Mouse (Mus musculus) frontal cortex, postnatal 10 days (tissue): Measurements from ENCODE around the gene Rad23a.

ENCODE experiments used
- DNase-seq, 2 experiments: peaks; one replicate each; pipeline ENCODE4 v3.0.0; 2022; ENCODE audit warnings: low spot score in 2 of 2, mixed read lengths in 1 of 2

Rad23a gene

DNA sequence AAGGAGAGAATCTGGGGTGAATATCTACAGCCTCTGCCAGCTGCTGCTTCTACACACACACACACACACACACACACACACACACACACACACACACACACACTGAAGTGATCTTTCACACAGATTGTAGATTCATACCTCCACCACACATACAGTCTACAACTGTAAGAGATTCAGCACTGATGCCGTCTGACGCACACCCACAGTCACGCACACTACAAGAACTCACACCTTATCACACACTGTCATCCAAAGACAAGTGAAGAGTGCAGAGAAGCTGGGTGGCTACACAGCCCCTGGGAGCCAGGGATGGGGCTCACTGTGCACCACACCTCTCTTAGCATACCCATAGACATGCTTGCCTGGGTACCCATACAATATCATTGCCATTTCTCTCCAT is 26.6 kb downstream of the Rad23a start:
- DNase-seq = no peak

DNA sequence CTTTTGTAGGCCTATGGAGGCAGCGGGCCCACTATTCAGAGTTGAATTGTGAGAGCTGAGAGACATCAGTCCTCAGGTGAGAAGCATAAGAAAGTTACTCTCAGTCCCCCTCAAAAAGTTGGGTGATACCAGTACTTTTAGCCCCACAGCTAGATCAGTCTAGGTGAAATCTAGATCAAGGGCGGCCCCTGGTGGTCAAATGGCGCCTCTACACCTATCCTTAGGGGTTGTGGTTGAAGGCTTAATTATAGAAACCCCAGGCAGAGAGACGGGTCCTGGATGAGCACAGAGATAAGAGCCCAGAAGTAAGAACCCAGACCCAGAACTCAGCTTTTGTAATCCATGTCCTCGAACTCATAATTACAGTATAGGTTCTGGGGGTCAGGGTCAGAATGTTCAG is 27.4 kb downstream of the Rad23a start:
- DNase-seq = peak in 1 of 2 experiments; percentile 83

DNA sequence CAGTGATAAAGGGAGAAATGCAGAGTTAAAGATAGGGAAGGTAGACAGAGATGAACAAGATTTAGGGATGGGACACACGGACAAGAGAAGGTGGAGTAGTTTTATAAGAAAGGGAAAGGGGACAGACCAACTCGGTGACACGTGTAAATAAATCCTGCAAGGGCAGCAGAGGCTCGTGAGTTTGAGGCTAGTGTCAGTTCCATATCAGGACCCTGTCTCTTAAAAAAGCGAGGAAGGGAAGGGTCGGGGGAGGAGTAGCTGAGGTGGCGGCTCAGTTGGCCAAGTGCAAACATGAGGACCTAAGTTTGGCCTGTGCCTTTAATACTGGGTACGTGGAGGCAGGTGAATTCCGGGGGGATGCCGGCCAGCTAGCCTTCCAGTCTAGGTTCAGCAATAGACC is 29.2 kb downstream of the Rad23a start:
- no peak for DNase-seq

DNA sequence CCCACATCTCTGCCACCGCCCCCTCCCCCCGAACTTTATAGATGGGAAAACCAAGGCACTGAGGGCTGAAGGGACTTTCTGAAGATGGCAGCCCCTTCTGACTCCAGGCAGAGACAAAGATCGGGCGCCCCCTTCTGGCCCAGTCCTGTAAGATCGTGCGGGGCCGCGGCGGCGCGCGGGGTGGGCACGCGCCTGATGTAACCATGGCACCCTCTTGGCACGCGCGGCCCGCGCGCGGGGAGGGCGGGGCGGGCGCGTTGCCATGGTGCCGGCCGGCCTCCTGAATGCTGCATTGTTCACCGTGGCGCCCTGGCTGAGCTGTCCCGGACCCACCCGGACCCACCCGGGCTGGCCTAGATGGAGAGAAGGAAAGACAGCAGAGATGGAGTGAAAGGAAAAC is 29.6 kb downstream of the Rad23a start:
- DNase-seq = peak; percentile 89 to 95

DNA sequence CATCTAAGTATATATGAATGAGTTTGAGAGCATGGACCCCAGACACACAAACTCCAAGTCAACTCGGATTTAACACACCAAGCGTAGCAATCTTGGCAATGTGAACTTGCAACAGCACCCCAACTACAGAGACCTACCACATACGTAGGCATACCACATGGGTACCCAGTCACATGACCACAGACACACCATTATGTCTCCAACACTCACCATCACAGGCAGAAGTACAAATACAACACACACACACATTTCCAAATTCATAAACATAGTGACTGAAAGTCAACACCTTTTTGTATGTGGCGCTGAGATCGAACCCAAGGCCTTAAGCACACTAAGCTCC is 30.6 kb downstream of the Rad23a start:
- no peak for DNase-seq

DNA sequence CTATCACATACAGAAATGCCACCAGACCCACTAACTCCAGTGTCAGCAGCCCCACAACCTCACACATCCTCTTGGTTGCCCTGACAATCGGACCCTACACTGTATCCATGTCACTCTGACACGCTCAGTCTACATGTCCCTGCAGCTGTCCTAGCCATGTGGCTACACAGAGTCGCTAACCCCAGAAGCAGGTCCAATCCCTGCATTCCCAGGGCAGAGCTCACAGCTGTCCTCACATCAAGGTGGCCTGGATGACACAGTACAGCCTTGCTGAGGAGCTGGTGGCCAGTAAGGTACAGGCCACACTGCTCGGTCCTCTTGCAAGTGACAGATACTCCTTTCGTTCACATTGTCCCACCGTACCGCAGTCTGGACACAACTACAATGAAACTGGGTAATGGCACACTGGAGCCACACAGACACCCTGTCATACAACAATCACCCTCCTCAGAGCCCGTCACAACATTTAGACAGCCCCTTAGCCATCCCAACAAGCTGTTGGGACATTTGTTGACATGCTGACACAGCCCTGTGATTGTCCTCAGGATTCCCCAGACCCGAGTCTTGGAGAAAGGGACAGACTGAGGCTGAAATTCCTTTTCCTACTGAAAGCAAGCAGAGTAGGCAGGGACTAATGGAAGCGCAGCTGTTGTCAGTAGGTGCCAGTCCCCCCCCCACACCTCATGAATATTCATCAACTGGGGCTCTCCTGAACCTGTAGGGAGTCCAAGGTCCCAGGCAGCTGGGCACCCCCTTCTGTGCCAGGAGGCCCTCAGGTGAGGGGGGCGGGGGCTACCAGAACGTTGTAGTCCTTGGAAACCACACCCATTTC is 31.1 kb downstream of the Rad23a start:
- DNase-seq = no peak

DNA sequence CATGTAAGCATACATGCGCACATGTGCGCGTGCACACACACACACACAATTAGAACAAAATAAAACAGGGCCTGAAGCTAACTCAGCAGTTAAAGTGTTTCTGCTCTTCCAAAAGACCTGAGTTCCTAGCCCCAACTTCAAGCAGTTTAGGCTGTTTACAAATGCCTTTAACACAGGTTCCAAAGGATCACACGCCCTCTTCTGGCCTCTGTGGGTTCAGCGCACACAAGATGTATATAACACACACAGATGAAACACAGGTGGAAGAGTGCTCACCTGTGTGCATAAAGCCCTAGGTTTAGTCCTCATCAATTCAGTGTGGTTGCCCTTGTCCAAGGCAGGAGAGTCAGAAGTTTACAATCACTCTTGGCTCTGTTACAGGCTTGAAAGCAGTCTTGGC is 34.4 kb downstream of the Rad23a start:
- no peak for DNase-seq

DNA sequence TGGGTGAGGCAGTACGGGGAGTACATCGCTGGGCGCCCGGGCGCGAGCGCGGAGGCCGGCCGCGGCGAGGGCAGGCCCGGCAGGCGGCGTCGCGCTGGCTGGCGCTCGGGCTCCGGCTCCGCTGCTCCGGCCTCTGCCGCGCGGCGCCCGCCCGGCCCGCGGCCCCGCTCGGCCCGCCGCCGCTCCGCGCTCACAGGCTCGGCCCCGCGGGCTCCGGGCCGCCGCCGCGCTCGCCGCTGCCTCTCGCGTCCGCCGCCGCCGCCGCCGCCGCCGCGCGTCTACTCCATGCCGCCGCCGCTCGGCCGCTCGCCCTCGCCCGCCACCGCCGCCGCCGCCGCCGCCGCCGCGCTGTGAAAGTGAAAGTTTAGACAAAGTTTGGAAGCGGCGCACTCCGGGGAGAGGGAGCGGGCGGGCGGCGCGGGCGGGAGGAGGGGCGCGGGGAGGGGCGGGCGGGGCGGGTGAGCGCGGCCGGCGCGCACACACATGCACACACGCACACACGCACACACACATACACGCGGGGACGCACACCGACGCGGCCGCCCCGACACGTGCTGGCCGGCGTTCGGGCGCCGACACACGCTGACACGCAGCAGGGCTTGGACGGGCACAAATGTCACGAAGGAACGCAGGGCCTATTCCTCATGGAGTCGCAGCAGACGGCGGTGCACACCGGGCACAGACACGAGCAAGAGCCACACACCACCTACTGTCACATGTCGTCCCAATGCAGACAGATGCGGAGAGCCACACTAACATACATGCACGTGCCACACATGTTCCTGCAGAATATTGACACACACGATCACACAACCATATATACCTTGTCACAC is 40.2 kb downstream of the Rad23a start, which contains the start of gene Nfix:
Nfix (minus strand) TSS at position 346 of the 833 bp plus-strand sequence.
- DNase-seq = peak in 1 of 2 experiments; percentile 48

DNA sequence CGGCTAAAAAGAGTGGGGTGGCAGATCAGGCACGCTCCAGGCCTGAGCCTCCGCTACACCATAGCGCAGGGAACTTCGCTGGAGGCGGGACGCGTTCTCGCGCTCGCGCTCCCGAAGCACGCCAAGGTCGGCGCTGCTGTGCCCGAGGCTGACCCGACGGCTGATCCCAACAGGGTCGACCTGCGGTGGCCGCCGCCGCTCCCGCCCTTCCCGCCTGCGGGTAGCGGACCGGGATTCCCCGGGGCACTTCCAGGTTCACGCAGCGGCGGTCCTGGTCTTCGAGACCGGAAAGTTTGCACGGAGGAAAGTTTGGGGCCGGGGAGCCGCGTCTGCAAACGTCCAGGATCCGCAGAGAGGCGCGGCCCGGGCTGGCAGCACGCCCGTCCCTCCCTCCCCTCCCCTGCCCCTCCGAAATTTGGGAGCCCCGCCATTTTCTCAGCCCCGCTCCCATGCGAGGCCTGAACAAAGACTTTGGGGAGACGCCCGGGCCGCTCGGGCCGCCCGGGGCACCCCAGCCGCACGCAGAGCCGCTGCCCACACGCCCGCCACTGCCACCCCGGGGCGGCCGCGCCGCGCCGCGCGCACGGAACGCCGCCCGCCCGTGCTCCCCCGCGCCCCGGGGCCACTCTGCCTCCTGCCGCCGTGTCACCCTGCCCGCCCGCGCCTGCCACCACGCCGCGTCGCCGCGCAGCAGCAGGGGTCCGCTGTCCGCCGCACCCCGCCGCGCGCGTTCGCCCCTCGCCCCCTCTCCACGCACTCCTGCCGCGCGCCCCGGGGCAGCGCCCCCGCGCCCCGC is 41.1 kb downstream of the Rad23a start:
- DNase-seq = peak in 1 of 2 experiments; percentile 50

DNA sequence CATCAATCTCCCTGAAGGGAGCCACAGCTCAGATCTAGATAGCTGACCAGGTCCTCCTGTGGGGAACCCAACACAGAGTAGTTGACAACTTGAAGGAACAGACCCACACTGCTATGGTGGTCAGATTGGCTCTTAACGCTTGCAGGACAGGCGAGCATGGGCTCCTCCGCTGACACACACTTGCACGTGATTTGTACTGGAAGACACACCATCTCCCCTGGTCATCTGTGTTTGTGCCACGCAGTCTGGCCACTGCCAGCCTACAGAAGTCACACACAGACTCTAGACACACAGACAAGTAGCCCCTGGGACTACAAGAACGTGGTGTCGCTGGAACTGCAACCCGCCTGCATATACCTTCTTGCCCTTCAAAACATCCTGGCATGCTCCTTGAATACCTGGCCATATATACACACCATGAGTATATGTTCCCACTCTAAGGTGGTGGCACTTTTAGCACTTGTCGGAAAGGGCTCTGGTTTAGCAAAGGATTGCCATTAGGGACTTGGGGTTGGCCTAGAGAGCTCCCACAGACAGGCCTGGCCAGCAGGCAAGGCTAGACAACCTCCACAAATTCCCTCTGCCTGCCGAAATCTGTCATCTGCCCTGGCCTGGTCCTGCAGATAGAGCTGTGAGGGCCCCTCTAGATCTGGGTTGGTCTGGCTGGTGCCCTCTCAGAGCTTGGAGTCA is 41.9 kb downstream of the Rad23a start:
- DNase-seq = no peak

DNA sequence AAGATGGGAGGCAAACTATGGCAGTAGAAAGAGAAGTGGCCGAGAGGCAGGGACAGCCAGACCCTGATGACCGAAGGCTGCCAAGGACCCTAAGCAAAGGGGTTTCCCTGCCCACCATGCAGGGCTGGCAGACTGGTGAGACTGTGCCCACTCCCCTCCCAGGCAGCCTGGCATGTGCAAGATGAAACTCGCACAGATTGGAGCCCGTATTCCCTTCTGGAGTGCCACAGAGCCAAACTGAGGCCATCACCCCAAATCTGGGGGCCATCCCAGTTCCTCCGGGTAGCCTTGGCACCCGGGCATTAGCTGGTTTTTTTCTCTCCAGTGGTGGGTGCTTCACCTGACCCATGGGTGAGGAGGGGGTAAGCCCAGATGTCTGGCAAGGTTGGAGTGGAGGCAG is 42.5 kb downstream of the Rad23a start:
- DNase-seq = no peak

DNA sequence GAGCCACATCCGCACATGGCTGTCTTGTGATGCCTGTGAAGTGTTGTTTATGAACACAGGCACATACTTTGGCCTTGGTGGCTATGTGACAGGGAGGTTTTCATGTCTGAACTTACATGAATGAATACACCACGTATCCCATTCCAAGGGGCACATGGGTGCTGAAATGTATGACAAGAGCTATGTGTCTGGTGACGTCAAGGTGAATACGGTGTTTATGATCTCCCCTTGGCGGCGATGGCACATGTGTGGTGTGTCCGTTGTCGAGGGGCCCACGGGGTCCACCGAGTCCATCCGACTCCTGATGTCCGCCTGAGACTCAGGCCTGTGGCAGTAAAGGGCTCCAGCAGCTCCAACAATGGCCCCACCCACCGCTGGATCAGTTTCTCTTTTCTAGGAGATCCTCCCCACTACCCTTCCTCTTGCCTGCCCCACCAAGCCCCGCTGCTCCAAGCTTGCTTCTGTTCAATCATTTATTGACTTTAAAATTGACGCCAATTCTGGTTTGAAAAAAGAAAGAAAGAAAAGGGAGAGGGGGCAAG is 43.1 kb downstream of the Rad23a start:
- no peak for DNase-seq

DNA sequence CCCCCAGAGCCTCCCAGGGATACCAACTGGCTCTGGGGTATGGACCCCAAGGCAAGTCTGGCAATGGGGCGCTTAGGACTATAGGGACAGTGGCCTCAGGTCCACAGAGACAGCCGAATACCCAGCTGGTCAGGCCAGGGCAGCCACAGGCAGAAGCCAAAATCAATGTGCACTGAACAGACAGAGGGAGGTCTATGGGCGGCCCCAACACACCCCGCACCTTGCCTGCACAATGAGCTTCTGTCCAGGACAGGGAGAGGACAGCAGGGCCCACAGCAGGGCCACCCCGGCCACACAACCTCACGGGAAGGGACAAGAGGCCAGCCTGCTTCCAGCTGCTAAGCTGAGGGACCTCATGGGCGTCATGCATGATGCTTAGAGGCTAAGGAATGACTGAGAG is 46.0 kb downstream of the Rad23a start:
- DNase-seq = no peak

DNA sequence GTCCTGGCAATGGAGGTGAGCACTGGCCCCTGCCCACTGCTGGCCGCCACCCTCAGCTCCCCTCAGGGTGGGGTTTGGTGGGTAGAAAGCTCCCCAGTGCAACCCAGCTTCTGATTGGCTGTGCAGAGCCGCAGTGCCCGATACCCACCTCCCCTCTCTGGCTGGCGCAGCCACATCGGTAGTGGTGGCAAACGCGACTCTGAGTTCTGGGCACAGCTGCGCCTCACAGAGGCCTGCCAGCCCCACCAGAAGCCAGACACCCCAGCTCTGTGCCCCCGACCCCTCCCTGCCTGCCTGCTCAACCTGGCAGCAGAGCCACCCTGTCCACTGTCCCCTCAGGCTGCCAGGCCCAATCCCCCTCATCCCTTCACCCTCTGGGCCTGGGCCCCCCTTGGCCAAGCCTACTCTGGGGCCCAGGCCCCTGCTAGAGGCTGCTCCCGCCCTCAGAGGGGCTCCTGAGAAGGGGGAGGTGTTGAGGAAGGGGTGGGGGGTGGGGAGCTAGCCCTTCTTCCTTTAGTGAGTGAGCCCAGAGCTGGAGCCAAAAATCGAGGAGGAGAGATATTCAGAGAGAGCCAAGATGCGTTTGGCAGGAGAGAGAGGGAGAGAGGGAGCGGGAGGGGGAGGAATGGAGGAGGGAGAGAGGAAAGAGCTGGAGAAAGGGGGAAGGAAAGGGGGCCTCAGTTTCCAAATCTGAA is 46.5 kb downstream of the Rad23a start:
- DNase-seq = peak in 1 of 2 experiments; percentile 70

DNA sequence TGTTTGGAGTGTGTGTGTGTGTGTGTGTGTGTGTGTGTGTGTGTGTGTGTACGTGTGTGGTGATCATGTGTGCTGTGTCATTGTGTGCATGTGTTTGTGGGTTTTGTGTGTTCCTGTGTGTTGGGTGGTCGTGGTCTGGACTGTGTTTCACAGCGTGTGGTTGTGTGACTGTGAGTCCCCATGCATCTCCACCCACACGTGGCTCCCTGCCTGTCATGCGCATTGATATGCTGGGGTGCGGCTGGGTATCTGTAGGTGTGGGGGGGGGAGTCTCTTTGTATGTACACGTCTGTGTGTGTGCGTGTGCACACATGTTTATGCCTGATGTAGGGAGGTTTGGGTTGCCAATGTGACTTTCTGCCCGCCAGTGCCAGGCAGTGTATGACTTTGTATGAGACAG is 47.3 kb downstream of the Rad23a start:
- DNase-seq = no peak

DNA sequence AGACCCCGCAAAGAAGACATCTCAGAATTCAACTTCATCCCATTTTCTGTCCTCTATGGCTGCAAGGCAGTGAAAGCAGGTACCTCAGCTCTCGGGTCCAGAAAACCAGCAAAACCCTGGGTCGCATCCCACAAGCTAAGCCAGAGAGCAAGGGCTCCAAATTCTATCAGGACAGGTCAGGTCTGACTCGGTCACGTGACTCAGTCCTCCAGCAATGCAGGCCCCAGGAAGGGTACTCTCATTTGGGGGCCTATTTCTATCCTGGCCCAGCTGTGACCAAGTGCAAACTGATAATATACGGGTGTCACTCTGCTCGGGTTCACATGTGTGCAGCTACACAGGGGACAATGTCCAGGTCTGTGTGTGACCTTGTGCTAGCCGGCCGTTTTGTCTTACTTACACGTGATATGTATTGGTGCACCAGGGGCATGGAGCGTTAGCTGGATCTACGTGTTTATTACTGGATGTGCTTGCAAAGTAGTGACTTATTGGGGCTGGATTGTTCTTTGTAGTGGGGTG is 48.0 kb downstream of the Rad23a start:
- DNase-seq = no peak

DNA sequence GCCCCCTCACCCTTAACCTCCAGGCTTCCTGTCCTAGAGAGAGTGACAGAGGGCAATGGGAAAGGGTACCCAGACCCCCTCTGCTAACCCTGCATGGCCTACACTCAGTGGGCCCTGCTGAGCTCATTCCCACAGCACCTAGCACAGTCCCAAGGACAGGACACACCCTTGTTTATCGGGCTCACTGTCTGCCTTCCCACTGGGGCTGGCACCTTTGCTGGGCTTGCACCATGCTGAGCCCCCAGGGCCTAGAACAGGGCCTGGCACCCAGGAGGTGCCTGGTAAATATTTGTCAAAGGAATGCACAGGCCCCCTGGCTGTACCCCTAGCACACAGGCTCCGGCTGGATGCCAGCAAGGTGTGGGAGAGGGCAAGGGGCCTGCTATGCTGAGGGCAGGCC is 49.9 kb downstream of the Rad23a start:
- no peak for DNase-seq

DNA sequence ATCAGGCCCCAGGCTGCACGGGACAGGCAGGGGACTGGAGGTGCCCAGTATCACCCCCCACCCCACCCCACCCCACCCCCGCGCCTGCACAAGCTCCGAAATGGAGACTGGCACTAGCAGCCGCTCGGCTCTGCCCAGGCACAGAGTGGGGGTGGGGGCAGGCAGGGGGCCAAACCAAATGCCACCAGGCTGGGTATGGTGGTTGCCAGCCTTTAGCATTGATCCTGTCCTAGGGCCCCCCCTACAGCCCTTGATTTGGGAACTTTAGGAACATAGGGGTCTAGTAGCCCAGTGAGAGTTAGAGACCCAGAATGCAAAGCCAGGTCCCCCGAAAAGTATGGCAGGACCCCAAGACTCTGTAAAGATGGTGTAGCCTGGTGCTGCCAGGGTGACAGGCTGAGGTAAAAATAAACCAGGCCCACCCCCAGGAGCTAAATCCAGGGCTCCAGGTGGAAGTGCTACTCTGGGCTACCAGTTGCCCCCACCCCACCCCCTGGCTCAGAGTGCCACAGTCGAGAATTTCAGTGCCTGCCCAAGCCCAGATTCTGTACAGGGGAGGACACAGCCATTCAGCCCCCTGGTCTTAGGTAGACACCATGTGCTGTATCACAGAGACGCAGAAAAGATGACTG is 50.5 kb downstream of the Rad23a start:
- DNase-seq = no peak

DNA sequence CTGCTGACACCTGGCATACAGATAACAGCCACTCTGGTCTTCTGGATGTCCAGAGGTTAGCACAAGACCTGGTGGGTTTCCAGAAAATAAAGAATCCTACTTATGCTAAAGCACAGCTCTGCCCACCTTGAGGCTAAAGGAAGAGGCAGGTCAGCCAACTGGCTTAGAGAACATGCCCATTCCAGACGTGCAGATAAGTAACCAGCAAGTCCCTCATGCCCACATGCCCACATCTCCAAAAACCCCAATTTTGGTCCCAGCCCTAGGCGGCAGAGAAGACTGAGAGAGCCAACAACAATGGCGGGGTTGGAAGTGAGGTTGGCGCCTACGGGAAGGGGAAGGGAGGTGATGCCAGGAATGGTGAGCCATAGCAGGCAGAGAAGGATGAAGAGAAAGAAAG is 51.1 kb downstream of the Rad23a start:
- DNase-seq = no peak

DNA sequence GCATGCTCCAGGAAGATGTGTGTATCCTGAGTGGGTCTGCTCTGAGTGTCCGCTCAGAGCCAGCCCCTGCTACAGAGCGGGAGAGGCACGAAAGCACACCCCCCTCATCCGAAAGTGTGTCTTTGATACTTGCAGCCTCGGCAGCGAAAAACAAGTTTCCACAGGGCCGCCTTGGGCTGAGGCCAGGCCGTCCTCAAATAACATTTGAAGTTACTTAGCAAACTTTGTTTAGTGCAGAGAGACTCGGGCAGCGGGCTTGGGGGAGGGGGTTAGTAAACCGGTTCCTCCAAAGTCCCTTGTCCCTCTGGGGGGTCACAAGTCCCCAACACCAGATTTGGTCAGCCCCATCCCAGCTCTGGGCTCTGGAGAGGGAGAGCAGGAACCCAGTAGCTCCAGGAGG is 51.6 kb downstream of the Rad23a start:
- no peak for DNase-seq
